Mouse (Mus musculus) MEL (cell line): ENCODE results near the gene Zfp524. TPM values are rescaled to one million over a fixed set of nuclear protein-coding genes. Genes with fewer than 3 reads are reported as not detected.
A peak's percentile ranks its signal among the peaks of the same experiment; 100 is the strongest.

Source experiments
- DNase-seq: peaks from one replicate; pipeline ENCODE4 v3.0.0; 2011; ENCODE audit warnings: low read depth, low spot score
- H3K27ac ChIP-seq: 2 replicates; pipeline ENCODE4 v1.5.1; 2012; ENCODE audit warnings: low read depth, mild to moderate bottlenecking, control low read depth, low read length, moderate library complexity; ENCODE audit not compliant: control insufficient read depth
- H3K27me3 ChIP-seq, 2 experiments: fragments of 150-350 bp in 1 of 2; sonication (generic) in 1 of 2; 2 replicates each; pipeline ENCODE4 v1.6.1; 2012; ENCODE audit warnings: low read length in 2 of 2, mild to moderate bottlenecking in 2 of 2, improper control_type of control experiment in 1 of 2, moderate library complexity in 1 of 2; ENCODE audit not compliant: insufficient read depth in 2 of 2, control insufficient read depth in 1 of 2
- H3K36me3 ChIP-seq, 2 experiments: 2 replicates each; pipeline ENCODE4 v1.6.1; 2012 to 2014; ENCODE audit warnings: low read length in 2 of 2, improper control_type of control experiment in 1 of 2, inconsistent platforms in 1 of 2, mild to moderate bottlenecking in 1 of 2; ENCODE audit not compliant: insufficient read depth in 2 of 2, control insufficient read depth in 1 of 2
- H3K4me1 ChIP-seq, 2 experiments: fragments of 150-350 bp in 1 of 2; sonication (generic) in 1 of 2; 2 replicates each; pipeline ENCODE4 v1.6.1; 2012; ENCODE audit warnings: low read length in 2 of 2, improper control_type of control experiment in 1 of 2, mild to moderate bottlenecking in 1 of 2; ENCODE audit not compliant: insufficient read depth in 2 of 2, control insufficient read depth in 1 of 2
- H3K4me3 ChIP-seq, 2 experiments: fragments of 150-350 bp in 1 of 2; sonication (generic) in 1 of 2; 2 replicates each; pipeline ENCODE4 v1.5.1; 2012; ENCODE audit warnings: low read depth in 2 of 2, low read length in 2 of 2, mild to moderate bottlenecking in 2 of 2, moderate library complexity in 2 of 2, control low read depth in 1 of 2, improper control_type of control experiment in 1 of 2; ENCODE audit not compliant: control insufficient read depth in 1 of 2, insufficient read depth in 1 of 2
- H3K79me2 ChIP-seq: 2 replicates; pipeline ENCODE4 v1.6.1; 2012; ENCODE audit warnings: mild to moderate bottlenecking, low read length, moderate library complexity; ENCODE audit not compliant: control insufficient read depth, poor library complexity, insufficient read depth
- H3K9ac ChIP-seq: 2 replicates; pipeline ENCODE4 v1.6.1; 2012; ENCODE audit warnings: low read depth, mild to moderate bottlenecking, control low read depth, low read length, moderate library complexity; ENCODE audit not compliant: control insufficient read depth, poor library complexity, severe bottlenecking
- H3K9me3 ChIP-seq: fragments of 150-350 bp; sonication (generic); replicated peaks from 2 replicates; pipeline ENCODE4 v1.6.1; 2012; ENCODE audit warnings: mild to moderate bottlenecking, low read length, improper control_type of control experiment, moderate library complexity; ENCODE audit not compliant: insufficient read depth
- CHD1 ChIP-seq: IDR thresholded peaks from 2 replicates; pipeline ENCODE4 v1.6.1; 2012; ENCODE audit warnings: low read depth, mild to moderate bottlenecking, inconsistent platforms, low read length, improper control_type of control experiment
- CHD2 ChIP-seq: IDR thresholded peaks from 2 replicates; pipeline ENCODE4 v1.6.1; 2011; ENCODE audit warnings: low read length, improper control_type of control experiment
- CTCF ChIP-seq, 3 experiments: IDR thresholded peaks in 2 of 3; conservative IDR thresholded peaks in 1 of 3; 2 replicates each; pipeline ENCODE4 v1.5.1; 2011 to 2012; ENCODE audit warnings: low read length in 3 of 3, low read depth in 2 of 3, mild to moderate bottlenecking in 2 of 3, improper control_type of control experiment in 1 of 3, inconsistent platforms in 1 of 3, mixed read lengths in 1 of 3, moderate library complexity in 1 of 3; ENCODE audit not compliant: control insufficient read depth in 1 of 3, insufficient read depth in 1 of 3, poor library complexity in 1 of 3, severe bottlenecking in 1 of 3
- E2F4 ChIP-seq: IDR thresholded peaks from 2 replicates; pipeline ENCODE4 v1.6.1; 2011; ENCODE audit warnings: low read depth, low read length, improper control_type of control experiment, borderline replicate concordance
- ELF1 ChIP-seq: IDR thresholded peaks from 2 replicates; pipeline ENCODE4 v1.6.1; 2014; ENCODE audit warnings: low read depth, mild to moderate bottlenecking, inconsistent platforms, low read length, improper control_type of control experiment, moderate library complexity
- ETS1 ChIP-seq: IDR thresholded peaks from 2 replicates; pipeline ENCODE4 v1.6.1; 2012; ENCODE audit warnings: low read depth, mild to moderate bottlenecking, inconsistent platforms, low read length, improper control_type of control experiment, moderate library complexity
- GATA1 ChIP-seq: IDR thresholded peaks from 2 replicates; pipeline ENCODE4 v1.6.1; 2011; ENCODE audit warnings: low read depth, low read length, improper control_type of control experiment
- HCFC1 ChIP-seq: IDR thresholded peaks from 2 replicates; pipeline ENCODE4 v1.6.1; 2012; ENCODE audit warnings: low read depth, mild to moderate bottlenecking, inconsistent platforms, low read length, improper control_type of control experiment, moderate library complexity
- JUND ChIP-seq: IDR thresholded peaks from 2 replicates; pipeline ENCODE4 v1.6.1; 2011; ENCODE audit warnings: low read depth, mild to moderate bottlenecking, improper control_type of control experiment, low read length
- MAX ChIP-seq: IDR thresholded peaks from 2 replicates; pipeline ENCODE4 v1.6.1; 2011; ENCODE audit warnings: low read length, improper control_type of control experiment
- MAZ ChIP-seq: IDR thresholded peaks from 2 replicates; pipeline ENCODE4 v1.6.1; 2012; ENCODE audit warnings: low read depth, mild to moderate bottlenecking, inconsistent platforms, low read length, improper control_type of control experiment
- MEF2A ChIP-seq: IDR thresholded peaks from 2 replicates; pipeline ENCODE4 v1.6.1; 2014; ENCODE audit warnings: low read depth, mild to moderate bottlenecking, inconsistent platforms, low read length, improper control_type of control experiment; ENCODE audit not compliant: poor library complexity, insufficient replicate concordance, severe bottlenecking; ENCODE audit errors: extremely low read depth
- MYB ChIP-seq: IDR thresholded peaks from 2 replicates; pipeline ENCODE4 v1.6.1; 2011; ENCODE audit warnings: mild to moderate bottlenecking, low read depth, low read length, improper control_type of control experiment
- MYC ChIP-seq: IDR thresholded peaks from 2 replicates; pipeline ENCODE4 v1.6.1; 2011; ENCODE audit warnings: low read depth, mild to moderate bottlenecking, low read length, improper control_type of control experiment, moderate library complexity
- NELFE ChIP-seq: IDR thresholded peaks from 2 replicates; pipeline ENCODE4 v1.6.1; 2011; ENCODE audit warnings: low read depth, low read length, improper control_type of control experiment
- NRF1 ChIP-seq: IDR thresholded peaks from 2 replicates; pipeline ENCODE4 v1.6.1; 2014; ENCODE audit warnings: low read depth, mild to moderate bottlenecking, inconsistent platforms, low read length, improper control_type of control experiment, moderate library complexity; ENCODE audit not compliant: poor library complexity, insufficient read depth, severe bottlenecking
- POLR2A ChIP-seq, 2 experiments: IDR thresholded peaks; 2 replicates each; pipeline ENCODE4 v1.6.1; 2011 to 2012; ENCODE audit warnings: low read length in 2 of 2, mild to moderate bottlenecking in 2 of 2, control low read depth in 1 of 2, improper control_type of control experiment in 1 of 2, low read depth in 1 of 2, moderate library complexity in 1 of 2; ENCODE audit not compliant: control insufficient read depth in 1 of 2, insufficient read depth in 1 of 2, poor library complexity in 1 of 2
- RAD21 ChIP-seq: IDR thresholded peaks from 2 replicates; pipeline ENCODE4 v1.6.1; 2011; ENCODE audit warnings: mild to moderate bottlenecking, low read depth, low read length, improper control_type of control experiment
- RCOR1 ChIP-seq: IDR thresholded peaks from 2 replicates; pipeline ENCODE4 v1.6.1; 2012; ENCODE audit warnings: low read depth, mild to moderate bottlenecking, inconsistent platforms, low read length, improper control_type of control experiment
- TAL1 ChIP-seq: IDR thresholded peaks from 2 replicates; pipeline ENCODE4 v1.6.1; 2012; ENCODE audit warnings: mild to moderate bottlenecking, inconsistent platforms, low read length, moderate library complexity, mixed read lengths
- TBP ChIP-seq: IDR thresholded peaks from 2 replicates; pipeline ENCODE4 v1.8.0; 2011; ENCODE audit warnings: low read depth, low read length, improper control_type of control experiment
- TCF12 ChIP-seq: IDR thresholded peaks from 2 replicates; pipeline ENCODE4 v1.6.1; 2014; ENCODE audit warnings: low read depth, mild to moderate bottlenecking, inconsistent platforms, low read length, improper control_type of control experiment, moderate library complexity
- ZMIZ1 ChIP-seq: IDR thresholded peaks from 2 replicates; pipeline ENCODE4 v1.6.1; 2012; ENCODE audit warnings: low read depth, mild to moderate bottlenecking, inconsistent platforms, low read length, improper control_type of control experiment, moderate library complexity
- polyA plus RNA-seq, 2 experiments: library from polyadenylated mRNA; stranded (reverse) in 1 of 2; unstranded in 1 of 2; fragments of >175 nt in 1 of 2; fragments of >200 nt in 1 of 2; gene quantifications; 2 replicates each; pipeline versions ENCODE4 v1.2.1 to v1.2.4; 2012; ENCODE audit warnings: low replicate concordance in 2 of 2, low read depth in 1 of 2; ENCODE audit not compliant: insufficient read length in 2 of 2, insufficient read depth in 1 of 2, missing spikeins in 1 of 2
- total RNA-seq: library from RNA; depleted of rRNA; stranded (reverse); fragments of 300-350 nt; gene quantifications from 2 replicates; pipeline ENCODE4 v1.2.3, GENCODE M21; 2012

Gene Zfp524
- total and polyA plus RNA-seq, 3 experiments, result 9.4 to 12.7 TPM; not detected in 1

- TF ChIP-seq TCF12 (no peak; the same call in 1 of the 2 replicates), HCFC1 (peak; percentile 75), MYB (no peak), MYC (0 out of 2 replicates have a peak, but pooled peaks have one; percentile 14), TBP (no peak), POLR2A (IDR thresholded peaks at IDR 0.05; ENCODE audit: control insufficient read depth in 1 of 2, insufficient read depth in 1 of 2, low read depth in 1 of 2, low read length in 2 of 2, poor library complexity in 1 of 2) (peak; percentile 35 to 57; a peak in 2 of 4 replicates), NELFE (peak; percentile 52), TAL1 (no peak), CHD2 (no peak), MAZ (peak; percentile 96), ELF1 (peak; percentile 69), ZMIZ1 (peak; percentile 43; the same call in 1 of the 2 replicates), RCOR1 (no peak), CHD1 (no peak), CTCF (IDR thresholded peaks at IDR 0.05 in 2 of 3, conservative IDR thresholded peaks at IDR 0.05 in 1 of 3; ENCODE audit: control insufficient read depth in 1 of 3, insufficient read depth in 1 of 3, low read depth in 2 of 3, low read length in 3 of 3, poor library complexity in 1 of 3, severe bottlenecking in 1 of 3) (no peak), ETS1 (peak; percentile 23; the same call in 1 of the 2 replicates), MAX (peak; percentile 73), MEF2A (no peak), GATA1 (peak; percentile 85), E2F4 (no peak), RAD21 (no peak)
- TF ChIP-seq, all 39 proteins: peak for 16
Measured at GRCm38 (mm10) chr7:5015118-5016001, 1.1 kb downstream of the Zfp524 start, which contains the start of gene Gm44973 (continued).

GRCm38 (mm10) chr7:5016057-5016456 lies 1.8 kb downstream of the Zfp524 start:
- Histone ChIP-seq H3K27ac (peak overlapping the region; percentile 85), H3K9me3 (no peaks in the 10 kb centered on the region), H3K9ac (peak overlapping the region; percentile 75), H3K27me3 (no peaks in the 10 kb centered on the region), H3K4me3 (peak overlapping the region; percentile 60 to 88), H3K79me2 (peaks cover 9% of the 10 kb centered on the region), H3K36me3 (peaks cover 0 to 18% of the 10 kb centered on the region in 2 experiments; a peak in 2 of 4 replicates), H3K4me1 (peaks cover 5 to 14% of the 10 kb centered on the region in 2 experiments; a peak in 3 of 4 replicates)
- no peak for TF ChIP-seq GATA1
- TF ChIP-seq JUND, result no peak
- no peak for TF ChIP-seq NRF1
- TF ChIP-seq CHD2, result no peak
- no peak for TF ChIP-seq ETS1
- peak; percentile 44 for DNase-seq
